Mouse (Mus musculus): ENCODE results near the gene Csn1s2a.
"Not testable (repeated sequence)": the region's sequence is repeated elsewhere in the genome, so short reads cannot be mapped to it uniquely, and the experiment has no call there.

Csn1s2a gene

DNA sequence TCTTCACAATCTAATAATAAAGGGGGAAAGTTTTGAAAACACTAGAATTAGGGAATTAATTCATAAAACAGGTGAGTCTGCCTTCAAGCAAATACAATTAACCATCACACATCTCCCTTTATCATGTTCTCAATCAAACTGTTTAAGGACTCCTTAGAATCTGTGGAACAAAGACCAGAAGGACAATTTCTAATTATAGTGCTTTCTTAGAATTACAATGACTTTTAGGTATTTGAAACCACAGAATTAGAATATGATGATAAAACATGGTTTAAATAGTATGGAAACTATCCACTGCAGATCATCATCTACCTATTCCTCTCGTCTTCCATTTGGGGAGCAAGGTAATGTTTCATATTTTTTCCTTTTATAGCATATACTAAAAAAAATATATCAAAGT lies at the start of gene Csn1s2a:
Gene Csn1s2a (plus strand): TSS at position 301 of the 400 bp plus-strand sequence.
- DNase-seq (ENCODE audit: low spot score in 2 of 2), result no peak

- no peak for DNase-seq (ENCODE audit: low spot score in 2 of 2)
Observed at GRCm38 (mm10) chr5:87734821-87735220, 39.5 kb upstream of the Csn1s2a start.

DNA sequence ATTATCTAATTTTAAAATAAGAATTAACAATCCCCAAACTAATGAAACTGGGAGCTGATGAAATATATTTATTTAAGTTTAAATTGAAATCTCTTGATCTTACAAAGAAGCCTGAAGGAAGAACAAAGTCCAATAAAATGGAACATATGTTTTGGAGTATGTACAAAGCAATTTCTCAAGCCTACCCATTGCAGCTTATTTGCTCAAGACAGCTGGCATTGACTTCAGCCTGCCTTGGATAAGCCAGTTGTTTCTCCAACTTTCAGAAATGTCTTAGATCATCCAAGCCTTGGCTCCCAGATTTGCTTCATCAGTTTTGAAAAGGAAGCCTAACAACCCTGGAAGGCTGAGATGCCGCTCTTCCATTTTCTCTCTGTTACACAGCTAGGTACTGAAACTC lies 20.9 kb upstream of the Csn1s2a start:
- DNase-seq (ENCODE audit: low spot score in 2 of 2), result no peak

DNA sequence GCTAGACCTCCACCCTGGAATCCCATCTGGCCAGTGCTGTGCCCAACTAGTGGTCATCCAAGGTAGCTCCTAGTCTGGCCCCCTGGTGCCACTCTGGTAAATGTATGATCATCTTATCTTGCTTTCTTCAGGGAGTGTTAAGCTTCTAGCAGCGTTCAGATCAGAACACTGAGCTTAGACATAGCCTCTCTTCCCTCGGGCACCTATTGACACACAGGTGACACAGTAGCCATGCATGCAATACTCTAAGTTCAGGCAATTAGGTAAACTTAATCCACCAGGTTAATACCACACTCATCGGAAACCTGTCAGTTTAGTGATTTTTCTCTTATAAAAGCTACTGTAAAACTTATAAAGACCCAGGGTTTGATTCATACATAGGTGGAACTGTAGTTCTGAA lies 9.8 kb upstream of the Csn1s2a start:
- DNase-seq (ENCODE audit: low spot score in 2 of 2), result no peak

- not testable (repeated sequence) for DNase-seq (ENCODE audit: low spot score in 2 of 2)
Observed at GRCm38 (mm10) chr5:87772151-87772550, 2.2 kb upstream of the Csn1s2a start.

- DNase-seq (ENCODE audit: low spot score in 2 of 2), result no peak
Observed at GRCm38 (mm10) chr5:87782731-87783130, 8.4 kb downstream of the Csn1s2a start.

GRCm38 (mm10) chr5:87807782-87808181 lies 33.4 kb downstream of the Csn1s2a start, which contains the start of gene Csn1s2b:
Gene Csn1s2b, plus strand, starts transcription at chr5:87808082.
- DNase-seq (ENCODE audit: low spot score in 2 of 2), result no peak

DNA sequence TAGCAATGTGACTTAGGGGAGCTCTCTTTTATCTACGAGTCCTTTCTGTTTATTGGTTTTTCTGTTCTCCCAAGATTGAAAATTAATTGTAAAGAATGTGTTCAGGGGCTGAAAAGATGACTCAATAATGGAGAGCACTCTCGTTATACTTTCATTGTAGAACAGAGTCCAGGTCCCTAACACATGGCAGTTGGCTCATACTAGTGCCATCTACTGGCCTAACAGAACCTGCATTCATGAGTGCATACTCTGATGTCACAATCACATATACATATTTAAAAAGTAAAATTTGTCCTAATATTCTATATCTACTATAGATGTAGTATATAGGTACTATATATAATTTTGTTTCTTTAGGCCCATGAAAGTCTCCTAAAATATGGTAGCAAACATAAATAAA lies 34.9 kb downstream of the Csn1s2a start:
- DNase-seq (ENCODE audit: low spot score in 2 of 2), result no peak

DNA sequence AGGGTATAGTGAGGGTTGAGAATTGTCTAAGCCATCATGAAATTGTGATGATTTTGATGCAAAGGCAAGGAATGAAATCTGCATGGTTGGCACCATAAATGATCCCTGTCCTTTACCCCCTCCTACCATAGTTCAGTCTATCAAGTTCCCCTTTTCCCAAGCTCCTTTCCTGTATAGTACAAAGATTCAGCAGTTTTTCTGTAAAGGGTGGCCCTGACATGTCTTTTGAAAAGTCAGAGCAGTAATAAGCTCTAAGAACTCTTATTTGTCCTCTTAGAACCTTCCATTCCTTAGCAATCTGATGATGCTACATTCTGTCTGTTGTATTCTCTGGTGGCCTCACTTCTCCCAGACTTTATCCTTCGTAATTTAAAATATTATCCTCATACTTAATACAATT lies 51.0 kb downstream of the Csn1s2a start, which contains the start of gene Prr27:
Gene Prr27 (plus strand): TSS at position 301 of the 400 bp plus-strand sequence.
- DNase-seq (ENCODE audit: low spot score in 2 of 2), result no peak

Data from thymus, postnatal 10 days (tissue).